Mouse (Mus musculus) liver, adult 2 months (tissue): ENCODE data around the gene 1700067K01Rik. TPM values are rescaled to one million over a fixed set of nuclear protein-coding genes. Genes with fewer than 3 reads are reported as not detected.
A peak's percentile ranks its signal among the peaks of the same experiment; 100 is the strongest.

Experiments
- DNase-seq: peaks from one replicate; pipeline ENCODE4 v3.0.0-alpha.2; 2011; ENCODE audit warnings: low read depth, low spot score; ENCODE audit errors: extremely low read depth
- H3K27ac ChIP-seq: fragments of 200-500 bp; replicated peaks from 2 replicates; pipeline ENCODE4 v1.5.1; 2012; ENCODE audit warnings: low read depth, mild to moderate bottlenecking, control low read depth, inconsistent platforms, low read length; ENCODE audit not compliant: insufficient read depth
- H3K27me3 ChIP-seq: fragments of 200-500 bp; 2 replicates; pipeline ENCODE4 v1.6.1; 2012; ENCODE audit warnings: mild to moderate bottlenecking, moderate library complexity, low read length, inconsistent platforms; ENCODE audit not compliant: control insufficient read depth, insufficient read depth
- H3K36me3 ChIP-seq: fragments of 200-500 bp; 2 replicates; pipeline ENCODE4 v1.6.1; 2012; ENCODE audit warnings: low read length, inconsistent platforms; ENCODE audit not compliant: control insufficient read depth, insufficient read depth
- H3K4me1 ChIP-seq: fragments of 200-500 bp; 2 replicates; pipeline ENCODE4 v1.6.1; 2011; ENCODE audit warnings: low read length; ENCODE audit not compliant: control insufficient read depth, insufficient read depth
- H3K4me3 ChIP-seq: fragments of 200-500 bp; 2 replicates; pipeline ENCODE4 v1.5.1; 2011; ENCODE audit warnings: low read depth, mild to moderate bottlenecking, control low read depth, low read length, moderate library complexity; ENCODE audit not compliant: insufficient read depth
- H3K79me2 ChIP-seq: fragments of 200-500 bp; 2 replicates; pipeline ENCODE4 v1.6.1; 2012; ENCODE audit warnings: inconsistent platforms, mild to moderate bottlenecking, low read length, moderate library complexity; ENCODE audit not compliant: control insufficient read depth, insufficient read depth
- H3K9ac ChIP-seq: fragments of 200-500 bp; 2 replicates; pipeline ENCODE4 v1.6.1; 2012; ENCODE audit warnings: low read depth, mild to moderate bottlenecking, control low read depth, inconsistent platforms, low read length
- CTCF ChIP-seq: fragments of 200-500 bp; IDR thresholded peaks from 2 replicates; pipeline ENCODE4 v1.5.1; 2011; ENCODE audit warnings: low read depth, low read length, control low read depth
- POLR2A ChIP-seq: fragments of 200-500 bp; IDR thresholded peaks from 2 replicates; pipeline ENCODE4 v1.6.1; 2011; ENCODE audit warnings: low read length, control low read depth; ENCODE audit not compliant: insufficient read depth; ENCODE audit errors: extremely low read depth
- WGBS: fragments of 180-500 bp; shearing (Covaris S2); methylation state at CpG from one replicate; pipeline ENCODE4 v1.1.7; 2018; 5-methylcytosine and 5-hydroxymethylcytosine counted together
- polyA plus RNA-seq: library from polyadenylated mRNA; depleted of rRNA; stranded (reverse); fragments of >200 nt; gene quantifications from 2 replicates; pipeline ENCODE4 v1.2.3, GENCODE M21; 2012
- total RNA-seq: library from RNA; depleted of rRNA; stranded (reverse); fragments of >200 nt; gene quantifications from 2 replicates; pipeline ENCODE4 v1.2.3, GENCODE M21; 2014

1700067K01Rik gene
- total and polyA plus RNA-seq, 2 experiments = 0.26 to 0.46 TPM

- Histone ChIP-seq H3K36me3 (no peaks in the 10 kb centered on the region), H3K27me3 (no peaks in the 10 kb centered on the region), H3K4me3 (peak overlapping the region; percentile 84), H3K9ac (peak overlapping the region; percentile 98), H3K79me2 (peaks cover 31% of the 10 kb centered on the region; the same call in 1 of the 2 replicates), H3K27ac (peak overlapping the region; percentile 57), H3K4me1 (peaks cover 27% of the 10 kb centered on the region)
- 5% methylated on average over 37 of the region's 37 CpGs for WGBS
- no peak for DNase-seq
- TF ChIP-seq CTCF = no peak
- no peak for TF ChIP-seq POLR2A
Observed at GRCm38 (mm10) chr8:83973161-83974031, 27.9 kb upstream of the 1700067K01Rik start.

DNA sequence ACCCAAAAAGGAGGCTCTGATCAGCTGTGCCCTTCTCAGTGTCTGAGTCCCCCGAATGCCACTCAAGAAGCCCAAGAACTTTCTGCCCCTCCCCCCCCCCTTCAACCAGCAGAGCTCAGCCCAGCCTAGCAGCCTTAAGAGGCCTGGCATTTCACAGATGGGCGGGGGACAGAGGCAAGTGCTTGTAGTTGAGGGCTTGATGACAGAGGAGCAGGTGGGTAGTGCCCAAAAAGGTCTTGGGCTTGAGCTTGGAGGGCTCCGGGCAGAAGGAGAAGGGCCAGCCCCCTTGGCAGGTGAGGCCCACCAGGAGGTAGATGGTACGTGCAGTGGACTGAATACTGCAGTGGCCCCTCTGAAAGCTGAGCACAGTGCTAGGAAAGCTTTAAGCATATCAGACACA lies 26.8 kb upstream of the 1700067K01Rik start:
- H3K27ac ChIP-seq = no peak overlapping the region
- TF ChIP-seq POLR2A (no peak), CTCF (no peak)
- no peak overlapping the region for H3K9ac ChIP-seq
- H3K79me2 ChIP-seq = peaks cover 32% of the 10 kb centered on the region; the same call in 1 of the 2 replicates
- no peak for DNase-seq
- no peaks in the 10 kb centered on the region for H3K36me3 ChIP-seq
- WGBS = 92% methylated on average over 4 of the region's 4 CpGs
- no peak overlapping the region for H3K4me3 ChIP-seq
- H3K27me3 ChIP-seq = no peaks in the 10 kb centered on the region
- H3K4me1 ChIP-seq = peaks cover 27% of the 10 kb centered on the region

GRCm38 (mm10) chr8:83976101-83976630 lies 25.1 kb upstream of the 1700067K01Rik start:
- Histone ChIP-seq H3K27me3 (no peaks in the 10 kb centered on the region), H3K79me2 (peaks cover 32% of the 10 kb centered on the region; the same call in 1 of the 2 replicates), H3K4me3 (no peak overlapping the region), H3K36me3 (peaks cover under 1% of the 10 kb centered on the region; the same call in 1 of the 2 replicates), H3K9ac (no peak overlapping the region), H3K27ac (no peak overlapping the region), H3K4me1 (peaks cover 24% of the 10 kb centered on the region)
- peak; percentile 87 for TF ChIP-seq CTCF
- TF ChIP-seq POLR2A = no peak
- peak; percentile 45 for DNase-seq
- 47% methylated on average over 4 of the region's 4 CpGs for WGBS

GRCm38 (mm10) chr8:83976779-83977350 lies 24.4 kb upstream of the 1700067K01Rik start:
- Histone ChIP-seq H3K4me1 (peaks cover 18% of the 10 kb centered on the region), H3K4me3 (no peak overlapping the region), H3K27me3 (no peaks in the 10 kb centered on the region), H3K27ac (peak overlapping the region; percentile 40), H3K9ac (no peak overlapping the region), H3K36me3 (peaks cover 5% of the 10 kb centered on the region; the same call in 1 of the 2 replicates), H3K79me2 (peaks cover 32% of the 10 kb centered on the region; the same call in 1 of the 2 replicates)
- WGBS = 80% methylated on average over 5 of the region's 5 CpGs
- TF ChIP-seq CTCF (peak; percentile 50), POLR2A (no peak)
- DNase-seq = no peak

DNA sequence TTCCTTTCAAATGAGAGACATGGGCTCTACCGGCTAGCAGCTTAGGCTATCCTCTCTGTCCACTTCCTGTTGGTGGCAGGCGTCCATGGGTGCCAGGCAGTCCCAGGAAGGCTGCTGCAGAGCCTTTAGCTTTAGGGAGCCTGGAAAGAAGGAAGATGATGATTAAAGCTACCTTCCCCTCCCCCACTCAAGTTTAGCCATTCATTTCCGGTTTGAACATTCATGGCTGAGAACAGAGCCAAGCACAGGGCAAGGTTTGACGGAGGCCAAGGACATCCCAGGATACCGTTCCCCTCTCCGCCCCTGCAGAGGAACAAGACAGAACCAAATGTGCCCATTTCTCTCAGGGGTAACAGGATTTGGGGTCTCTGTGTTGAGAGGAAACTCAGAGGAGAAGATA lies 23.7 kb upstream of the 1700067K01Rik start:
- H3K4me1 ChIP-seq = peaks cover 15% of the 10 kb centered on the region
- no peak overlapping the region for H3K9ac ChIP-seq
- H3K4me3 ChIP-seq = no peak overlapping the region
- 16% methylated on average over 6 of the region's 6 CpGs for WGBS
- H3K79me2 ChIP-seq = peaks cover 32% of the 10 kb centered on the region; the same call in 1 of the 2 replicates
- peaks cover 5% of the 10 kb centered on the region; the same call in 1 of the 2 replicates for H3K36me3 ChIP-seq
- TF ChIP-seq POLR2A (no peak), CTCF (no peak)
- peak; percentile 59 for DNase-seq
- H3K27me3 ChIP-seq = no peaks in the 10 kb centered on the region
- peak overlapping the region; percentile 40 for H3K27ac ChIP-seq
